Mouse (Mus musculus) brain, adult 2 months (tissue): ENCODE measurements around the gene Ccin.
A peak's percentile ranks its signal among the peaks of the same experiment; 100 is the strongest.

Experiments
- DNase-seq: peaks from one replicate; pipeline ENCODE4 v3.0.0; 2011; ENCODE audit warnings: low read depth, low spot score

Gene Ccin

DNA sequence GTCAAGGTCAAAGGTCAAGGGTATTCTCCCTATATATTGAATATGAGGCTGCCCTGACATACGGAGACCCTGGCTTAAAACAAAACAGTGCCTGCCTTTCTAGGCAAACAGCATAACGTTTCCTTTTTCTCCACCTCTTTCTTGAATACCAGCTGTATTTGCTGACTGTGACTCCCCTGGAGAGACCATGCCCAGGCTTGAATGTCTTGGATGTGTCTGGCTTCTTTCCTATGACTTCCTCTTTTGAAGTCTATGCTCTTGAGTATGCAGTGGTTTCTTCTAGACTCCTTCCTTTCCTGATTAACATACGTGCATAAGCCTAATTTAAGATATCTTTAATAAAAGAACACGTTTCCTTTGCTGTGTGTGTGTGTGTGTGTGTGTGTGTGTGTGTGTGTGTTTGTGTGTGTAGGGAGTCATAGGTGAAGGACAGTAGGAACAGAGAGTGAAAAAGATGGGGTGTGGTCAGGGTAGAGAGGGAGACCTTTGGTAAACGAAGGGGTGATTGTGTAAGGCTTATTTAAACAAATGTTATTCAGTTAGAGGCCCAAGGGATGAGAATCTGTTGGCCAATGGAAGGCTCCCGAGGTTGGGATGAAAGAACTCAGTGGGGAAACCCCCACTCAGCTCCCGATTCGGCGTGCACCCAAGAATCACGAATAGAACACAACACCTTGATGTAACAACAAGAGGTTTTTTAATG, 8.2 kb upstream of the Ccin start:
- no peak for DNase-seq

DNA sequence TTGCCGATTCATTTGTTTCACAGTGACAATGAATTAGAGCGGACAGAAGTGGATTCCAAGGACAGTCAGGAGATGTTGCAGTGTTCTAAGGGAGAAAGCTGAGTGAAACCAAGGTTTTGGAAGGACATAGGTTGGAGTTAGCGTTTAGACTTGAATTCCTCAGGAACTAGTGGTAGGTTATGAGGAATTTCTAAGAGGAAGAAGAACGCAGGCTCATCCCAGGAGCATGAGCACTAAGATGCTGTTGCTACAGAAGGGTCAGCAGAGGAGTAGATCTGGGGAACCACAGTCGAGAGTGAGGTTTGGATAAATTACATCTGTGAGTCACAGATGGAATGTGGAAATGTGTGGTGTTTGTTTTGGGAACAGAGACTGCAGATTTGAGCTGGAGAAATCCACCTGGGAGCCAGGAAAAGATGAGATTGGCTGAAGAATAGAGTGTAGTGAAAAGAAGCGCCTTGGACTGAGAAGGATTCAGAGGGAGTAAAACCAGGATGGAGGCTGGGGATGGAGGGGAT, 7.0 kb upstream of the Ccin start:
- peak; percentile 25 for DNase-seq

DNA sequence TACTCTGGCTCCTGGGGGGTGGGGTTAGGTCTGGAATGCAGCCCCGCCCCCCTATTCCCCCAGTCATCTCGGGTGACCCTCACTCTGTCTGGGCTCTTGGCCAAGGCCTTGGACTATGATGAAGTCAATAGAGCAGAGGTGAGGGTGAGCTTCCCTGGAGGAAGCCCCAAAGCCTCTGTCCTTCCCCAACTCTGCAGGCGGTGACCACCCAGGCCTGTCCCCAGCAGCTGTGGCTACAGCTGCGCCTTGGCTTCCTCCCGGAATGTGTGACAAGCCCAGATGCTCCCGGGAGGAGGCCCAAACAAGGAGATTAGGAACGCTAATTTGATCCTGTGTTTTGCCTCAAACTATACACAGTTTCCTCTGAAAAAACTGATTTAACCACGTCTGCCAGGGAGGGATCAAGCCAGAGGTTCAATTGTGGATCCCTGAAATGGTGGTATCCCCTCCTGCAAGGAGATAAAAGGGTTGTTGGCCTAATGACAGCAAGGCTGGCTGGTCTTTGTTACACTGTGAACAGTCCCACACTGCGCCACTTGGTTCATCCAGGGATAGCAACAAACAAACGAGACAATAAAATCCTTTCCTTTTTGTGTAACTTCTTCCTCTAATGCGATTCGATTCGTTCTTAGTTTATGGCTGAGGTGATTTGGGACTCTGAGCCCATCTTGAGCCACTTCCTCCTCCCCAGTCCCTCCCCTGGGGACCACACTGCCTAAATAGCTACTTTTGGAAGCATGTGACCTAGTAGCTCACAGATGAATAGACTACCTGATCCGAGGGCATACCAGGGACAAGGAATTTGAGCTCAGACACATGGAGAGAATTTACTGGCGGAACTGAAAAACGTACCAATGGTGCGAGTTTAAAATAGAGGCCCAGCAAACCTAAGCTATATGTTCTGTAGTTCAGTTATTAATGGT, 4.5 kb upstream of the Ccin start:
- DNase-seq = peak; percentile 8

DNA sequence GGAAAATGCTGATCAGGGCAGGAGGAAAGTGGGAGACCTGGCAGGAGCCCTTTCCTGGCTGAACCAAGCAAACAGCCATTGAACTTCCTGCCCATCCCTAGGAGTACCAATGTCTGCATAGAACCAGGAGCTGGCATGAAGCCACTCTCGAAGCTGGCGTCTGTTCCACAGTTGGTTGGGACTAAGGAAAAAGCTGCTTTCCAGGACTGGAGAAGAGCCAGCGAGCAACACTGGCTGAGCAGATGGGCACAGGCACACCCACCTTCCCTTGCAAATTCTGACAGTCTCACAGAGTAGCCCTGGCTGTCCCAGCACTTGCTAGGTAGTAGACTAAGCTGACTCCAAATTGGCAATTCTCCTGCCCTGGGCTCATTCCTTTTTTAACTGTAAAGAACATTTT, 3.5 kb upstream of the Ccin start:
- DNase-seq = peak; percentile 97

DNA sequence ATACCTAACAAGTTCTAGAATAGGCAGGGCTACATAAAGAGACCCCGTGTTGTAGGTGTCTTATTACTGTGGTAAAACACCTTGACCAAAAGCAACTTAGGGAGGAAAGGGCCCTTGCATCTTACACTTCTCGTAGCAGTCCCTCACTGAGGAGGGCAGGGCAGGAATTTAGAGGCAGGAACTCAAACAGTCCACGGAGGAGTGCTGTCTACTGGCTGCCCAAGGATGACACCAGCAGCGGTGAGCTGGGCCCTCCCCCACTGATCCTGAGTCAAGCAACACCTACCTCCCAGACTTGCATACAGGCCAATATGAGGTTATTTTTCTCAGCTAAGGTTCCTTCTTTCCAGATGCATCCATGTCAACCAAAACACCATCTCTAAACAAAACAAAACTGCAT, 3.0 kb upstream of the Ccin start:
- no peak for DNase-seq

DNA sequence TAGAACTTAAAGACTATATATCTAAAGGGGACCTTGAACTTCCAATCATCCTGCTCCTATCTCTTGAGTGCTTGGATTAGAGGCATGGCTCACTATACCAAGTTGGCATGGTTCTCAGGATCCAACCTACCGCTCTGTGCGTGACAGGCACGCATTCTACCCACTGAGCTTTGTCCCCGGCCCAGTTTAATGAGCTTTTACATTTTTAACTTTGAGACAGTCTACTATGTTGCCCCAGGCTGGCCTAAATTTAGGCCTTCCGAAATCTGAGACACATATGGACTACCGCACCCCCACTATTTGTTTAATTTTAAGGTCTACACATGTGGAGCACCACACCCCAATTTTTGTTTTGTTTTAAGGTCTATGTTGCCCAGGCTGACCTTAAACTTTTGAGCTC, 2.4 kb upstream of the Ccin start:
- DNase-seq = no peak

DNA sequence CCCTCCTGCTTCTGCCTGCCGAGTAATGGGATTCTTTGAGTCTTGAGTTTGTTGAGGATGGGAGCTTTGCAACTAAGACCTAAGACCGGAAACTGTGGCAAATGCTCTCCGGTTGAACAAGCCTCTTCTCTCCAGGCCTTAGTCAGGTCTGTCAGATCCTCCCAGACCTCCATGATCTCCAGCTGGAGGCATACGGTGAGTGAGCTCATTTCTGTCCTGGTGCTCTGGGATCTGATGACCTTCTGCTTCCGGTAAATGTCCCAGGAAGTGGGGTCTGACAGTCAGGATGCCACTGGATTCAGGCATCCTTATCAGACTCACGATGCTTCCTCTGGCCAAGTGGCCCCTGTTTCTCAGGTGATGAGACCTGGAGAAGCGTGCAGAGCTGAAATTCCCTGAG, 2.0 kb upstream of the Ccin start:
- DNase-seq = no peak

DNA sequence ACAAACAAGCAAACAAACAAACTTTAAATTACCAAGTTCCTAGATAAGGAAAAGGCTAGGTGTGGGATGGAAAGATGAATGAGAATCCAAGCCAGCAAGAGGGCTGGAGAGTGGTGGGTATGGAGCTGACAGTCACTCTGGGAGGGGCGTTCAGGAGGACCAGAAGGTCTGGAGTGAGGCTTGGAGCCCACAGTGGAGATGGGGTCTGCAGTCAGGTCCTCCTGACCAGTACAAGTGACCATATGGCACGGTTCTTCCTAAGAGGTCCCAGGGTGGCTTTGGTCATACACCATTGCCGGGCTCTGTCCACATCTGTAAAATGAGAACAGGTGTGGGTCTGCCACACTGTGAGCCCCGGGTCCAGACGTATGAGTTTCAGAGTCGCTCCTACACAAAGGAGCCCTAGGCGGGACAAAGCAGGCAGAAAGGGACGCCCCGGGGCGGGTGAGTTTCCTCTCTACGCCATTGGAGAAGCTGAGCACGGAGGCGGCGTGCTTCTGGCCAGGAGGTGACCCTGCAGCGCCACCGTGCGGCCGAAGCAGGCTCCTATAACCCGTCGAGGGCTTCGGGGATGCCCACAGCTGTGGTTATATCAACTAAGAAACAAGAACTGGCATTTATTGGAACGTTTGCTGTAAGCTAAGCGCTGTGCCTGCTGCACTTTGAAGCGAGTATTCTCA, 1.1 kb upstream of the Ccin start:
- DNase-seq = peak; percentile 90

DNA sequence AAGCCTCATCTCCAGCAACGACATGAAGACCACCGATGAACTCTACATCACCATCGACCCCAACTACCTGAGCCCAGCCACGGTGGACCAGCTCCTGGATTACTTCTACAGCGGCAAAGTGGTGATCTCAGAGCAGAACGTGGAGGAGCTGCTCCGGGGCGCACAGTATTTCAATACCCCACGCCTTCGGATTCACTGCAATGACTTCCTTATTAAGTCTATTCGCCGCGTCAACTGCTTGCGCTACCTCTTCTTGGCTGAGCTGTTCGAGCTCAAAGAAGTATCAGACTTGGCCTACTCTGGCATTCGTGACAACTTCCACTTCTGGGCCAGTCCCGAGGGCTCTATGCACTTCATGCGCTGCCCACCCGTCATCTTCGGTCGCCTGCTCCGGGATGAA, 473 bp downstream of the Ccin start:
- DNase-seq = no peak

DNA sequence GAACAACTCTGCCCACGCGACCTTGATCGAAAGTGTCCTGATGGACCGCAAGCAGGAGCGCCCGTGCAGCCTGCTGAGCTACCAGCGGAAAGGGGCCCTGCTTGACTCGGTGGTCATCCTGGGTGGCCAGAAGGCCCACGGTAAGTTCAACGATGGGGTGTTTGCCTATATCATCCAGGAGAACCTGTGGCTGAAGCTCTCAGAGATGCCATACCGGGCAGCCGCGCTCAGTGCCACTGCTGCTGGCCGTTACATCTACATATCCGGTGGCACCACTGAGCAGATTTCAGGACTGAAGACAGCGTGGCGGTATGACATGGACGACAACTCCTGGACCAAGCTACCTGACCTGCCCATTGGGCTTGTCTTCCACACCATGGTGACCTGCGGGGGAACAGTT, 1.0 kb downstream of the Ccin start:
- DNase-seq = no peak

DNA sequence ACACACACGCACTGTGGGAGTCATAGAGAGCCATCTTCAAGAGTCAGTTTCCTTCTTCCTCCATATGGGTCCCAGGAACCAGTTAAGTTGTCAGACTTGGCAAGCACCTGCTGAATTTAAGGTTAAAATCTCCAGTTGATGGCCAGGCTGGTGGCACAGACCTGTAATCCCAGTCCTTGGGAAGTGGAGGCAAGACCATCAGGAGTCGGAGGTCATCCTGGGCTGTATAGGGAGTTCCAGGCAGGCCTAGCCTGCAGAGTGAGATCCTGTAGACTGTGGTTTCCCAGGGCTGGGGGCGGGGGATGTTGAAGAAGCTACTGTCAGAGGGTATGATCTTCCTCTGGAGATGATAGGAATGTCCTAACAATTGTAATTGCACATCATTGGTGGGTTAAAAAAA, 5.7 kb downstream of the Ccin start:
- DNase-seq = no peak

DNA sequence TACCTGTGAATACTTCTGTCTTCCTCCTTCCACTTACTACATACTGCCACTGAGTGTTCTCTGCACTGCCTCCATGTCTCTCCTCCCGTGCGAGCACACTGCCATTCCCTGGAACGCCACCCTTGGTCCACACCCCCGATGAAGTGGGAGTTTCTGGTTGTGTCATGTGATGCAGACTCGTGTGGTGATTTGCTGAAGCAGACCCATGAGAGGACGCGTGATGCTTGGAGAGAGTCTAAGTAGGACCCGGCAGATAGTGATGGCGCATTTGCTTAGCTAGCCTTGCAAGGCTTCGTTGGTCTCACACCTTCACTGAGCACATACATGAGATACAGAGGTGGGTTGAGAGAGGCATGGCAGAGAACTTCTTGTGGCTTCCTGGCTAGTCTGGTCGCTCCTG, 9.8 kb downstream of the Ccin start:
- no peak for DNase-seq

DNA sequence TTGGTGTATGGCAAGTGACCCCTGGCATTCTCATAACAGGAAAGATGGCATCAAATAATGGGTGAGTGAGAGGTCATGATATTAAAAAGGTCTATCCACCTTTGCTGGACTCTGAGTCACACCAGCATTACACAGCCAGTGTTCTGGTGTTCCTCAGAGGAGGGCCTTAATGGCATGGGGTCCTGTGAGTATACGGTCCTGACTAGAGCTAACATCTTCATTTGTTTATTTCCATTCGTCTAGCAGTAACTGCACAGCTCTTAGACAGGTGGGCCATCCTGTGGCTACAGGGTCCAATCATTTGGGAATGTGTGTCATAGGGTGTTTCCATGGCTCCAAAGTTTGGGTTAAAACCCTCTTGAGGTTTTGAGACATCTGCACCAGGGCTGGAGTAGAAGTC, 11.1 kb downstream of the Ccin start:
- no peak for DNase-seq

DNA sequence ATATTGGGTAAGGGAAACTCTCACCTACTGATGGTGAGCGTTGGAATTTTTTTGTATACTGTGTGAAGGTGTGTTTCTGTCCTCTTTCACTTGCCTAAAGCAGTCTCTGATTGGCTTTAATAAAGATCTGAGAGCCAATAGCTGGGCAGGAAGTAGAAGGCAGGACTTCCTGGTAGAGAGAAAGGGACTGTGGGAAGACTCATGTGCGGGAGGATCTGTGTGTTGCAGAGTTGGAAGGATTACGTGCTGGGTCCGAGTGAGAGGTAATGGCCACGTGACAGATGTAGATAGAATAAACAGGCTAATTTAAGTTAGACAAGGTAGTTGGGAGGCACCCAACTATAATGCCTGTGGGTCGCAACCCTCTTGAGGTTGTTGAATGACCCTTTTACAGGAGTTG, 20.3 kb downstream of the Ccin start:
- no peak for DNase-seq

DNA sequence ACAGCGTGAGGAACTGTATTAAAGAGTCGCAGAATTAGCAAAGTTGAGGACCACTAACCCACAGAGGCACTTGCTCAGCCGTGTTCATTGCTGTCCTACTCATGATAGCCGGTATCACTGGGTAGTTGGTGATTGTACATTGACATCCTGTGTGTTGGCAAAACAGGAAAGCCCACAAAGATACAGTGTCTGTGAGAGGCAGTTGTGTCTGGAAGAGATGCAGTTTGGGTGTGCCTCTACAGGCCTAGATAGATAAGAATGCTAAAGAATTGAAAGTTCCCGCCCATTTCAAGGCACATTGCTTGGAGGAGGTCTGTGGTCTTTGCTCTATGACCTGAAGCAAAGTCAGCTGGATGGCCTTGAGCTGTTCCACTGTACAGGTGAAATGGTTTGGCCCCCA, 20.8 kb downstream of the Ccin start, which contains the start of gene Clta:
TSS of gene Clta (plus strand) at position 327 of the 400 bp plus-strand sequence.
- no peak for DNase-seq

DNA sequence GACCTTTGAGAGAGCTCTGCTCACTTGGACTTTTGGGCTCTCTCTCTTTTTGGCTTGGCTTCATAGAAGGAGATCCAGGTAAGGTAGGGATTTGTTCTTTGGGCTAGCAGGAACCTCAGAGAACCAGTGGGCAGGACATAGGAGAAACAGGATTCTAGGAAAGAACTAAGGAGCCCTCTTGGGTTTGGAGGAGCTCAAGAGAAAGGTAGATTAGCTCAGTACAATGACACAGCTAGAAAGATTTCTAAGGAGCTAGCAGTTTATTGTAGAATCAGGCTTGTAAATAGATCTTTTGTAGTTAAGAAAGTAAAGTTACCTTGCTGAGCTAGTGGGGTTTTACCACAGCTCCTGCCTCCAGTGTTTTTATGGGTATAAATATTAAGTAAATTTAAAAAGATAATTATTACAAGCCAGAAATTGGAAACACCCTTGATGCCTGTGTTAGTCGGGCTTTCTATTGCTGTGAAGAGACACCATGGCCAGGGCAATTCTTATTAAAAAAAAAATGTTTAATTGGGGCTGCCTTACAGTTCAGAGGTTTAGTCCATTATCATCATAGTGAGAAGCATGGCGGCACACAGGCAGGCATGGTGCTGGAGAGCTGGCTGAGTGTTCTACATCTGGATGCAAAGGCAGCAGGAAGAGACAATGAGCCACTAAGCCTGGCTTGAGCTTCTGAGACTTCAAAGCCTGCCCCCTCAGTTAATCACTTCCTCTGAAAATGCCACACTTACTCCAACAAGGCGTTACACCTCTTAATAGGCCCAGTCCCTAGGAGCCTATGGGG, 21.5 kb downstream of the Ccin start:
- no peak for DNase-seq

DNA sequence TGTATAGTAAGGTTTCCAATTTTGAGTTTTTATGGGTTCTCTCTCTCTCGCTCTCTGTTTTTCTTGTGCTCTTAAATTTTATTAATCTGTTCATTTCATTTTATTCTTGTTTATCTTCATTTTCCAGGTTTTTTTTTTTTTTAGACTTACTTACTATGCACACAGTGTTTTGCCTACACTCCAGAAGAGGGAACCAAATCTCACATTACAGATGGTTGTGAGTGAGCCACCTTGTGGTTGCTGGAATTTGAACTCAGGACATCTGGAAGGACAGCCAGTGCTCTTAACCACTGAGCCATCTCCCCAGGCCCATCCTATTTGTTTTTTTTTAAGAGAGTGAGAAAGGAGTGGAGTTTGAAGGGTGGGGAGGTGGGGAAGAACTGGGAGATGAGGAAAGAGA, 26.9 kb downstream of the Ccin start:
- peak; percentile 27 for DNase-seq

DNA sequence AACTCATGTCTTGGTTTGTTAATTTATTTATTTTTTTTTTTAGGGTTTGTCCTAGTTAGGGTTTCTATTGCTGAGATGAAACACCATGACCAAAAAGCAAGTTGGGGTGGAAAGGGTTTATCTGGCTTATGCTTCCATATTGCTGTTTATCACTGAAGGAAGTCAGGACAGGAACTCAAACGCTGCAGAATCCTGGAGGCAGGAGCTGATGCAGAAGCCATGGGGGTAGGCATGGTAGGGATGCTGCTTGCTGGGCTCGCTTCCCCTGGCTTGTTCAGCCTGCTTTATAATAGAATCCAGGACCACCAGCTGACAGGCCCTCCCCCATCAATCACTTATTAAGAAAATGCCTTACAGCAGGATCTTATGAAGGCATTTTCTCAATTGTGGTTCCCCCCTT, 27.6 kb downstream of the Ccin start:
- DNase-seq = no peak

DNA sequence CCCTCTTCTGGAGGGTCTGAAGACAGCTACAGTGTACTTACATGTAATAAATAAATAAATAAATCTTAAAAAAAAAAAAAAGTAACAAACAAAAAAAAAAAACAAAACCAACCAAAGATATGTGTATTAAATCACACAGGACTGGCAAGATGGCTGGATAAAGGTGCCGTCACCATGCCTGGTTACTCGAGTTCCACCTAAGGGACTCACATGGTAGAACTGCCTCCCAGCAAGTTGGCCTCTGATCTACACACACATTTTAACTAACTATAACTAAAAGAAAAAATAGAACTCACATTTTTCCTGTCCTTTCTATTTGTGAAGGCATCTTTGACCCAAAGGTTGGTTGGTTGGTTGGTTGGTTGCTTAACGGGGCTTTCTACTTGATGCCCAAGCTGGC, 28.5 kb downstream of the Ccin start:
- no peak for DNase-seq

DNA sequence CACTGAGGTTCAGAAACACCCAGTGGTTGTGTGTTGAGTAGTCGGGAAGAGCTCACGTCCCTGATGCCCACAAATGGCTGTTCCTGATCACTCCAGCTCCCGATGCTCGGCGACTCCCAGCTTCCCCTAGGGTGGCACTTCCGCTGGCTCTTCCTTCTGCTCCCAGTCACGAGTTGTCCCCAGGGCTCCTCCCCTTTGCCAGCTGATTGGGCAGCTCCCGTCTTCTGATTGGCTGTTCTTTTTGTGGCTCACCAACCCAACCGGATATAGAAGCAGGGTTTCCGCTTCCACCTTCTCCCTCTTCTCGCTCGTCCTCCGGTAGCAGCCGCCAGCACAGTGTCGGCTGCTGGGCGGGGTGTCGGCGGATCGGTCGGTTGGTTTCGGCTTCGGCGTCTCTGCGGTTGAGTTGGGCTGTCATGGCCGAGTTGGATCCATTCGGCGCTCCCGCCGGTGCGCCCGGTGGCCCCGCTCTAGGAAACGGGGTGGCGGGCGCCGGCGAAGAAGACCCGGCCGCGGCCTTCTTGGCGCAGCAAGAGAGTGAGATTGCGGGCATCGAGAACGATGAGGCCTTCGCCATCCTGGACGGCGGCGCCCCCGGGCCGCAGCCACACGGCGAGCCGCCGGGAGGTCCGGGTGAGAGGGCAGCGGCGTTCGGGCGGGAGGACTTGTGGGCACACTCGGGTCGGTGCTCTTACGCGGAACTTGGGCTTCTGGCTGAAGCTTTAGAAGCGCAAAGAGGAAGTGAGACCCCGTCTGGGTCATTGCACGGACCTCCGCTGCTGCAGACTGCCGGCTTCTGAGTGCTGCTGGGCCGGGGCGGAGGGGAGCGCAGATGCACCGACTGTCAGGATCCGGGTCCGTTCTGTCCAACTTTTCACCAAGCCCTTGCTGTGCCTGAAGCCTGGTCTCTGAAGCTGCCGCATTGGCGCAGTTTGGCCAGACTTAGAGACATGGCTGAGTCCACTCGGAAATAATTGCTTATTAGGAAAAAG, 29.4 kb downstream of the Ccin start:
- DNase-seq = peak; percentile 99
